Mouse (Mus musculus) cerebellum, adult 11-12 months (tissue): Measurements from ENCODE around the gene Cdk14.

Experiments used
- DNase-seq: peaks from one replicate; pipeline ENCODE4 v3.0.0; 2022

The Cdk14 gene

DNA sequence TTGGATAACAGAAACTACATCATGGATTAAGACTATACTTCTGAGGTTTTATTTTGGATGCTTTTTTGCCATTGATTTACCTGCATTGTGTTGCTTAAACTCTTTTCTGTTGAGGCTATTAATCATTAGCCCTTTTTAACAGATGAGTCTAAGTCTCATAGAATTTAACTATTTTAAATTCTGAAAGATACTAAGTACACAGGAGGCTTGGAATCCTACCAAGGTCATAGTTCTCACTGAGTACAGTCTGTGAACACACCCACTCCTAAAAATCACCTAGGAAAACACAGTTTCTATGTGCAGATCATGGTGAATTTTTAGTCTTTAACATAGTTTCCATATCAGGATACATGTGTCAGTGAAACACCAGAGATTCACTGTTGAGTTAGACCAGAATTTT lies 658.2 kb downstream of the Cdk14 start:
- no peak for DNase-seq

DNA sequence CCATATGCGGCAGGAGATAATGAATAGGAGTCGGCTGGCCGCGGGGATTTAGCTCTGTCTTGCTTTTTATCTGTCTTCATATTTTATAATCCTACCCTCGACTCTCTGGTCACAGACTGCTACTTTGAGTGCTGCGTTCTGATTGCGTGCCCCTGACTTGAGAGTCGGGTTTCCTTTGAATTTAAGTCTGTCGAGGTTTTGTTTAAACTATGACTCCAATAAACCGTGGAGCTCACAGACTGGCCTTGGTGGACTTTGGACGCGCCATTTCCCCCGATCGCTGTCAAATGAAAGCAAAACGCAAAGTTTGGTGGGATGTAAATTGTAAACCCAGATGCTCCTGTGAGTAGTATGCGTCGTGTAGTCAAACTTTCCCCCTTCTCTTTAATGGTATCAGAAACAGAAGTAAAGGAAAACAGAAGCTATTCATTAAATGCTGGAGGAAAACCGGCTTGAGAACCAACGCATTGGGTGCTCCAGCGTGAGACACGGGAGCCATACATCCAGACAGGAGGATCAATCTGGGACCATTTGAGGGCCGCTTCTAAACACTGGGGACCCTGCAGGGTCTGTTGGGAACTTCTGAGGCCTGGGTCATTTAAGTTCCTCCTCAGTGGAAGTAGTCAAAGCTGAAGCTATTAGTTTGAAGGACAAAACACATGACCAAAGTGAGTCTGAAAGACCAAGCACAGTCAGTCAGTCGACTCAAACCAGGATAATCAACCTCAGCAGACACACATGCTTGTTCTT lies 661.6 kb downstream of the Cdk14 start:
- DNase-seq: no peak

DNA sequence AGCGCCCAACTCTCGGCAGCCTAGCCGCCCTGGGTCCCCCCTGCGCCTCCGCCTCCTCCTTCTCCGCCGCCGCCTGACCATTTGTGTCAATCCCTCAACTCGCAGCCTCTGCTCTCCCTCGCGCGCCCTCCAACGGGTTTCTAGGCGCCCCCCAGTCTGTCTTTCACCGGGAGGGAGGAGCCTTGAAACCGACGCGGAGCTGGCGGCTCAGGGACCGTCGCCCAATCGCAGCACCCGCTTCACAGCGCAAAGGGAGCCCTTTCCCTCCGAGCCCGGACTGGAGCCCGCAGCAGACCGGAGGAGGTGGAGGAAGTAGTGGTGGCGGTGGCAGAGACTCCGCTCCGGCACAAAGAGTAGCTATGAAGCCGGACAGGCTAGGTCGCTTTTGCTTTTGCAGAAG lies 662.2 kb downstream of the Cdk14 start, which contains the start of gene Fzd1:
Fzd1 (minus strand) TSS at position 134 of the 400 bp plus-strand sequence.
- peak; percentile 91 for DNase-seq

DNA sequence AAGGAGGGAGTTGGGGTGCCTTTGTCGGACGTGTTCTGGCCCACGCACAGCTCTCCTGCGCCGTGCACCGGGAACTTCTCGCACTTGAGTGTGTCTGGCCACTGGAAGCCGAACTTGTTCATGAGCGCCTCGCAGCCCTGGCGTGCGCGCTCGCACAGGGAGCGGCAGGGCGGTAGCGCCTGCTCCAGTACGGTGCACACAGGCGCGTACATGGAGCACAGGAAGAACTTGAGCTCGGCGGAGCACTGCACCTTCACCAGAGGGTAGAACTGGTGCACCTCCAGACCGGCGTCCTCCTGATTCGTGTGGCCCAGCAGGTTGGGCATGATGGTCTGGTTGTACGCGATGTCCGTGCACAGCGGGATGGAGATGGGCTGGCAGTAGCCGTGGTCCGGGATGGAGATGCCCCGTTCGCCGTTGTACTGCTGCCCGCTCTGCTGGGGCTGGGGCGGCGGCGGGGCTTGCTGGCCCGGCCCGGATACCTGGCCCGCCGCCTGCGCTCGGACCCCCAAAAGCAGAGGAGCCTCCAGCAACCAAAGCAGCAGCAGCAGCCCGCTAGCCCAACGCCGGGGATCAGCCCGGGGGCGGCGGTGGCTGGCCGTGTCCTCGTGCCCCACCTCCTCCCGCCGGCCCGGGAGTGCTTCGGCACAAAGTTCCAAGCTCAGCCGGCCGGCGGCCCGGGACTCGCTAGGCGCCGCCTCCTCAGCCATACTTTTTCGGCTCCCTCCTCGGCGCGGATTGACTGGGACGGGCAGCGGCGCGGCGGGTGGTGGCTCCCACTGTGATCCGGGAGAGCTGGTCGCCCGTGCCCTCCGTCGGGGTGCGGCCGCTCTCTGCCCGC lies 663.0 kb downstream of the Cdk14 start:
- DNase-seq: peak; percentile 65

DNA sequence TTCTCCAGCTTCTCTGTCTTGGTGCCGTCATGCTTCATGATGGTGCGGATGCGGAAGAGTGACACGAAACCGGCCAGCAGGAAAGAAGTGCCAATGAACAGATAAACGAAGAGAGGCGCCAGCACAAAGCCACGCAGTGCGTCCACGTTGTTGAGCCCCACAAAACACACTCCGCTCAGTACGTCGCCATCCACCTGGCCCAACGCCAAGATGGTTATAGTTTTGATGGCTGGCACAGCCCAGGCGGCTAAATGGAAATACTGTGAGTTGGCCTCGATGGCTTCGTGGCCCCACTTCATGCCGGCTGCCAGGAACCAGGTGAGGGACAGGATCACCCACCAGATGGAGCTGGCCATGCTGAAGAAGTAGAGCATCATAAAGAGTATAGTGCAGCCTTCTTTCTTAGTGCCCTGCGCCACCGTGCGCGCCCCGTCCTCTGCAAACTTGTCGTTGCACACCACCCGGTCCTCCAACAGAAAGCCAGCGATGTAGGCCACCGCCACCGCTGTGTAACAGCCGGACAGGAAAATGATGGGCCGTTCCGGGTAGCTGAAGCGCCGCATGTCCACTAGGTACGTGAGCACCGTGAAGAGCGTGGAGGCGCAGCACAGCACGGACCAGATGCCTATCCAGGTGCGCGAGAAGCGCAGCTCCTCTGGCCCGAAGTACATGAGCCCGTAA lies 664.0 kb downstream of the Cdk14 start:
- peak; percentile 56 for DNase-seq

DNA sequence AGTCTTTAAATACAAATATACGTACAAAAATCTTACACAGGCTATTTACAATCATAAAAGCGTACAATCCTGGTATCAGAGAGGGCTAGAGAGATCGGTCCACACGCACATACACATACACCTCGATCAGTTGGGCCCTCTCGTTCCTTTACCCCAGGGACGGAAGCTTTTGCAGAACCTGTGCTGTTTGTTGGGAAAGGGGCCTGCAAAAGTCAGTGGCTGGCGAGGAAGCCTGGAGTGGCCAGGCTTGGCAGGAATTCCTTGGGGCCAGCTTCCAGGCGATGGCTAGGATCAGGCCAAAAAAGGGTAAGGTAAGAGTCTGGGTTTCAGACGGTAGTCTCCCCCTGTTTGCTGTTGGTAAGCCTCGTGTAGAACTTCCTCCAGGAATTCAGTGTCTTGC lies 664.8 kb downstream of the Cdk14 start:
- no peak for DNase-seq

DNA sequence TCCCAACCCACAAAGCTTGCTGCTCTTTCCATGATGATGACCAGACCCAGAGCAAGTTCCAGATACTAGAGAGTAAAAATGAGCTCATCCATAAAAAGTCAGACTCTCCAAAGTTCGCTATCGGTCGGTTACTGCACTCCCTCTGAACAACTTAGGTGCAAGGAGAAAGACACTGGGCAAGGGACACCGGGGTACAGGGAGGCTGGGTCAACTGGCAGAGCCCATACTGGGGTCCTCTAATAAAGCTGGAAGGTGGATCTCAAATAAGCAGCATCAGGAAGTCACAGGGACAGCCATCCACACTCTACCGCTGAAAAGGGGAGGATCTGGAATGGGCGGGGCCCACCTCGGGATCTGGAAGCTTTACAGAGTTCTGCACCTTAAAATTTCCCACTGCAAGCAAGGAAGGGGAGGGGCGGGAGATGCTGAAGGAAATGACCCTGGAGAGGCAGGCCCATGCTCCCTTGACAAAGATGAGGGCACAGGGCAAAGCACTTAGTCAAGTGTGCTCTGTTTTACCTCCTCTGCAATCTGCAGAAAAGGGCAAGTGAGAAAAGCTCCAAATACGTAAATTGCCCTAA lies 665.3 kb downstream of the Cdk14 start:
- no peak for DNase-seq
